Mouse (Mus musculus) lung, postnatal 10 days (tissue): ENCODE measurements around the gene Haus8.
"Not testable (repeated sequence)": the region's sequence is repeated elsewhere in the genome, so short reads cannot be mapped to it uniquely, and the experiment has no call there.

ENCODE experiments used
- DNase-seq: peaks from one replicate; pipeline ENCODE4 v3.0.0; 2021

Gene Haus8

DNA sequence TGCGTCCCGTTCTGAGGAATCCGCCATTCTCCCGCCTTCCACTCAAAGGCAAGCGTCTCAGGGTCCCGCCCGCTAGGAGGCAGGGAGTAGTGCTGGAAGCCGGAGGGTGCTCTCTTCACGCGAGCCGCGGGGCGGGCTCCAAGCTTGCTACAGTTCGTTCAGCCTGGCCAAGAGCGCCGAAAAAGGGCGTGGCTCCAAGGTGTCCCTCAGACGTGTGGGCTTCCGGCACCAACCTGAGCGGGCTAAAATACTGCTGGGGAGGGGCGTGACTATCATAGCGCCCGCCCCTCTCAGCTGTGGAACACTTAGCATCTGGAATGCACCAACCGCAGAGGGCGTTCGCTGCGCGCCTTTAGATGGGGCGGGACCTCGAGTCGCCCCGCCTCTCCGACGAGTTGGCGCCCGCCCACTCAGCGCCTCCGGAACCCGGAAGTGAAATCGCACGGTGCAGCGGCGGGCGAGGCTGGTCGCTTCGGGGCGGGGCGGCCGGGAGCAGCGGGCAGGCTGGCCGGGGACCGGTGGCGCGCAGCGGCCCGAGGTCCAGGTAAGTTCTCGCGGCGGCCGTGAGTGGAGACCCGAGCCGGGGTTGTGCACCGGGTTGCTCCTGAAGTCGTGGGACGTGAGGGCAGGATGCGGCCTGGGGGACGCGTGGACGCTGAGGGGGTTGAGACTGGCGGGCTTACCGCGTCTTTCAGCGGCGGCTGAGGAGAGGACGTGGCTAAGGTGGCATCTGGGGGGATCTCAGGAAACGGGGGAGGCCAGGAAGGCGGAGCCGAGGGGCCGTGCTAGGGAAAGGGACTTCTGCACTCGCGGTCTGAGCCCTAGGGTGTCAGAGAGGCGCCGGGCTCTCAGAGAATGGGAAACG is at the start of gene Haus8, which contains the start of gene Myo9b:
Haus8 (minus strand) TSS at position 649 of the 865 bp plus-strand sequence.
Myo9b (plus strand) TSS at position 429 of the 865 bp plus-strand sequence.
- DNase-seq = peak; percentile 98

DNA sequence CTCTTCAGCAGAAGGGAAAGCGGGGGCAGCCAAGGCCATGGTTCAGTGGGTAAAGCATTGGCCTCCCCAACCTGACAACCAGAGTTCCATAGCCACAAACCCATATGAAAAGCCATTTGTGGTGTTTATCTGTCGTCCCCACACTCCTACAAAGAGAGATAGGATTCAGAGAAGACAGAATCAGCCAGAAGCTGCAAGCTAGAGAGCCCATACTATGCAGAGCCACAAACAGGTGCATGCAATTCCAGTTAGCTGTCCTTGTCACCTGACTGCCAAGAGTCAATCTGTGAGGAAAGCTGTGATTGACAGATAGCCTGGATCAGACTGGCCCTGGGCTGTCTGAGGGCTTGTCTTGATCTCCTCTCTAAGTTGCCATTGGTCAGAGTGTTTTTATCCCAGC is 47.0 kb upstream of the Haus8 start:
- not testable (repeated sequence) for DNase-seq

DNA sequence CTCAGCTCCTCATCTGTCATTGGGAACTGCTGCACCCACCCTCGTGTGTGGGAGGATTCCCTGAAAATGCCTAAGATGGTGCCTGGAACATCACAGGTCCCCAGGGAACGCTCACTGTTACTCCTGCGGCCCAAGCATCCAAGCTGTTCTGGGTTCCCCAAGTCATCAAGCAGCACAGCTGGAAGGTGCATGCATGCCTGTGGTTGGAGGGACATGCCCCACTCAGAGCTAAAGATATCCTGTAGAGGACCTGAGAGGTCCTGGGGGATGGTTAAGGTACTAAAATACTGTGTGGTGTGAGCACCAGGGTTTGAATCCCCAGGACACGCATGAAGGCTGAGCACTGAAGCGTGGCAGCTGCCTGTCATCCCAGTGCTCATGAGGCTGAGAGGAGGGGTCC is 45.9 kb upstream of the Haus8 start:
- not testable (repeated sequence) for DNase-seq

DNA sequence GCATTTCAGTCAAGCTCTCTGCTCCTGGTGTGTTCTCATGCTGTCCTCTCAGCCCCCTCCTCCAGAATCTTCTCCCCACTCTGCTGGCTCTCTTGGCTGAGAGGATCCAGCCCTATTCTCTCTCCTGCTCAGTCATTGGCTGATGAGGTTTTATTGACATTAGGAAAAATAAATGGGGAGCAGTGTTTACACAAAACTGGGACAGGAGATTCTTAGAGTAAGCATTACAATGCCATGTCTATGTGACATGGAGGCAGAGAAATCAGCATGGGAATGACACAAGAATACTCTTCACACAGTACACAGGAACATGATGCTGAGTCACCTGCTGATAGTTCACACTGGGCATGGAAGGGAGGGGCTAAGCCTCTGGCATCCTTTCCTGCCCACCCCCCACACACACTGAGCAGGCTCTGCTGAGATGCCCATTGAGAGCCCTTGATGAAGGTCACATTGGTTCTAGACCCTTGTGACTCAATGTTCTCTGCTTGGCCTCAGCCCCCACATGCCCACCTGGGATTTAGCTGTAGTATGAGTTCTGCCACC is 43.8 kb upstream of the Haus8 start:
- DNase-seq = peak; percentile 34

DNA sequence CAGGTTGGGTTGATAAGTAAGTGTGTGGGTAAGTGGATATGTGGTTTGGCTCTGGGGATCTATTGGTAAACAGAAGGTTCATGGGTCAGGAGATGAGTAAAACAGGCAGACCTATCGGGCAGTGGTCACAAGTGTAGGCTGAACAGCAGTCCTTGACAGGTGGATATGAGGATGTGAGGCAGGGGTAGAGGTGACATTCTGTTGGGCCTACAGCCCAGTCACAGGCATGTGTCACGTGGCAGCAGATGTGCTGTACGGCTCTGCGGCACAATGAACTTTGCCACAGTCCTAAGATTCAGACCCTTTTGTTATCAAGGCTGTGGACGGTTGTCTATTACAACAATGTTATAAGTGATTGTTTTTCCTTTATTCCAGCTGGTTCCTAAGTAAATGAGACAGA is 43.2 kb upstream of the Haus8 start:
- DNase-seq = no peak

DNA sequence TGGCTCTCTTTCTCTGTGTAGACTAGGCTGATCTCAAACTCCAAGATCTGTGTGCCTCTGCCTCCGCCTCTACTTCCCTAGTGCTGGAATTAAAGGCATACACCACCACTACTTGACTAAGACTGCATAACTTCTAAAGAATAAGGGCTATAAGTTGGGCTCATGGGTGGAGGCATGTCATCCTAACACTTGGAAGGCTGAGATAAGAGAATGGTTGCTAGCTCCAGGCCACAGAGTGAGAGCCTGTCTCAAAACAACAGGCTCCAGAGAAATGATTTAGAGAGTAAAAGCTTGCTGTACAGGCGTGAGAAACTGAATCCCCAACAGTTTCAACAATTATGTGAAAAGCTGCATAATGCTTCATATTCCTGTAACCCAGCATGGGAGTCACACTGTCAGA is 41.2 kb upstream of the Haus8 start:
- no peak for DNase-seq

DNA sequence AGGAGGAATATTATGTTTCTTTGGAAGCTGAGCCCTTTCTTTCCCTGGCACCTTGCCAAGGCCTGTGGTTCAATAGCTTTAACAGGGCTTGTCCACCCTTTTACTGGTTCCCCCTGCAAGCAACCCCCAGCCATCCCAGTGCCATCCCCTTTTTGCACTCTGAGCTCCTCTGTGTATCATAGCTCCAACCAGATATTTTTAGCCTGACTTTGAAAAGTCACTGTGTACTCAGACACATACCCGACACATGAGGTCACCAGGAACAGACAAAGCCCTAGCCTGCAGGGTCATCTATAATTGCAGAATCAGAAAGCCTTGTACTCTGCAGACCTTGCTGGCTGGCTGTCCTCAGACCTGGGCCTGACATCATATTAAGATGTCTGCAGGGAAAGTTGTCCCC is 40.0 kb upstream of the Haus8 start:
- DNase-seq = peak; percentile 74

DNA sequence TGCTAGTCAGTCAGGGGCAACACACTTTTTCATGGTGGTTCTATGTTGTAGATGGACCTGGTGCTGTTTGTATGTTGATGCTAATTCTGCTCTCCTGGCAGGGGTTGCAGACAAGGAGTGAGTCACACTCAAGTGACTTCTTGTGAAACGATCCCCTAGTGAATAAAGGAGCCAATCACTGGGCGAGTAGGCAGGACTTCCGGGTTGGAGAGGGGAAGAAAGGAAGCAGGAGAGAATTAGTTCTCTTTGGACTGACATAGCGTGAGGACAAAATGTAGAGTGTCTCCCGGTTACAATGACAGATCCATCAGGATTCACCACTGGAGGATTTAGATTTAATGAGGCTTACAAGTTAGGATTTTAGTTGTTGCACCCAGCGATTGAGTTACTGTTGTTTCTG is 37.7 kb upstream of the Haus8 start:
- peak; percentile 56 for DNase-seq

DNA sequence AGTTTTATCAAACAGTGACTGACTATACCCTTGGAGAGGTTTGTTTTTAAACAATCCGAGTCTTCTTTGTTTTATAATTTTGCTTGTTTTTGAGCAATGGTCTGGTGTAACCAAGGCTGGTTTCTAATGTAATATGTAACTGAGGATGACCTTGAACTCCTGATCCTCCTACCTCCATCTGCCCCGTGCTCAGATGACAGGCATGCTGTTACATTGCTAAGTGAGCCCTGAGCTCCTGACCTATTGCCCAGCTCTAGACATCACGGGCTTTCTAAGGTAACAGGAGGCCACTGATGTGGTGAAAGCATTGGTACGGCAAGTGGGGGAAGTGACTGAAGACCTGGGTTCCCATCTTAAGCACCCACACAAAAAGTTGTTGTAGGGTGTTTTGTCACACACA is 35.2 kb upstream of the Haus8 start:
- no peak for DNase-seq

DNA sequence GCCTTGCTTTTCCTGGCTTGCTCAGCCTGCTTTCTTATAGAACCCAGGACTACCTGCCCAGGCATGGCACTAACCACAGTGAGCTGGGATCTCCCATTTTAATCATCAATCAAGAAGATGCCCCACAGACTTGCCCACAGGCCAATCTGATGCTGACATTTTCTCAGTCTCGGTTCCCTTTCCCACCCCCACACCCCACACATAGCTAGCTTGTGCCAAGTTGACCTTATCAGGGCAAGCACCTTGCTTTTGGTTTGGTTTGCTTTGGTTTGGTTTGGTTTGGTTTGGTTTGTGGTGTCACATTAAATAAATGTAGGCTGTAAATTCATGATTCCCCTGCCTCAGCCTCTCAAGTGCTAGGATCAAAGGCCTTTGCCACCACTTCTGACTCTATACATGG is 34.6 kb upstream of the Haus8 start:
- no peak for DNase-seq

DNA sequence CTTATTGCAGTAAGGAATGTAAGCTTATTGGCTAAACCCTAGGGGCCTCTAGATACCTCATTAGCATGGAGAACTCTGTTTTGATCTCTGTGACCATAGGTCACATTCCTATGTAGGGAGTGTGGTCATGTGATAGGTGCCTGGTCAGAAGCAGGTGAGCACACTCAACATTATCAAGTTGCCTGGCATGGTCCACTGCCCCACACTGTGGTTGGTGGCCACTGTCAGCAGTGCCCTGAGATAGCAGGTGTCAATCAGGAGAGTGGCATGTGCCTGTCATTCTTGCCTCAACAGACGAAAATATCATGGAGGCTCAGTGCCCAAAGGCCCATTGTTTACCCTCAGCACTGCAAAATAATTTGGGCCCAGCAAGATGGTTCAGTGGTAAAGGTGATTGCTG is 33.3 kb upstream of the Haus8 start:
- no peak for DNase-seq

DNA sequence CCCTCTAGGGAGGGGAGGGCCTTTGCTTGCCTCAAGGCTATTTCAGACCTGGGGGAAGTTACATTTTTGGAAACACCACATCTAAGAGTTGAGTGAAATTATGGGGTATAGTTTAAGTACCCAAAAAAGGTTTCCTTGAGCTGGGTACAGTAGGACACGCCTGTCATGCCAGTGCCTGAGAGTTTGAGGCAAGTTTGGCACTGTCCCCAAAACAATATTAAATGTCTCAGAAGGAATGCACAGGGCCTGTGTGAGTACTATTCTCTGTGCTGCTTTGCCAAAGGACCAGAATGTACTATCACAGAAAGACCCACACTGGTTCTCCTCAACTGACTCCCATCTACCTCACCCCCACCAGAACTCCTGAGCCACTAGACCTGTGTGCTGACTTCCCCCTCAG is 30.9 kb upstream of the Haus8 start:
- no peak for DNase-seq

DNA sequence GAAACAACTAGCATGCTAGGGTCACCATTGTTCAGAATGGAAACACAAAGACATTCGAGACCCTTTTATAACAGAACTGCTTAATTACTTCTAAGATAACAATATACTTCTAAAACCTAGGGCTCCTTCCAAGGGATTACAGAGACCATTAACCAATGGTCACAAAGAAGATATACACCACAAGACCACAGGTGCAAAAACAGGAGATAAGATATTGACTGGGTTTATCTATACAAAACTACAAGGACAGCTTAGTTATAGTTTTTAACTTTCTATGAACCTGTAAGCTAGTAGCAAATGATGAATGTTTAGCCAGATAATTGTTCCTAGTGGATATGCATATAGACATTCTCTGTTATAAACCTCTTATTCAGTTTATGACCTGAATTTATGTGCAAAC is 30.1 kb upstream of the Haus8 start:
- DNase-seq = no peak

DNA sequence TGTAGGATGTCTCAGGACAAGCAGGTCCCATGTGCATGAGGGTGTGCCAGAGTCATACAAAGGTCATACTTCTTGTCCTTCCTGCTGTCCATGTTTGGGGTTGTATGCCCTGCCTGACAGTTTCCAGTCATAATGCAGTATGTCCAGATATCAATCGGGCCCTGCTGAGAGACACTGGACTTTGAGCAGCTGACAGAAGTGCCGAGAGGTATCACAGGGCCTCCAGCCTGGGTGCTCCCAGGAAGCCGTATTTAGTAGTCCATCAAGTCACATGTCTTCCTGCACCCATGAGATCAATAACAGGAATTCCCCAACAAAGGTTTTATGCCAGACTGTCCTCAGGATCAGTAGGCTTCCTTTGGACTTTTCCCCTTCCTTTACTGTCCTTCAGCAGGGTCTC is 27.0 kb upstream of the Haus8 start:
- DNase-seq = no peak

DNA sequence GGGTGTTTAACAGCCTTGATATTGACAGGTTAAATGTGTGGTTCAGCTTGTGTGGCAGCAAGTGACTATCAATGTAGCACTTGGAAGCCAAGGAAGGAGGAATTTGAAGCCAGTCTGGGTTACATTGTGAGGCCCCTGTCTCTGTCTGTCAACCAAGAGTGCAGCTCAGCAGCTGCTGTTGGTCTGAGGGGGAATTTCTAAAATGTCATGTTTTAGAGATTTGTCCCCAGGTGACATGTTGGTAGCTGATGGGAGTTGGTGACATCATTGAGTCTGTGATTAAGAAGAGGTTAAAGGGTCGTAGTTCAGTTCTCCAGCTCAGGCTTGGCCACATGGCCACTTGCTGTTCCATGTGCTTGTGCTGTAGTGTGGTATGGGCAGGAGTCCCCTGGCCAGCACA is 24.7 kb upstream of the Haus8 start:
- no peak for DNase-seq

DNA sequence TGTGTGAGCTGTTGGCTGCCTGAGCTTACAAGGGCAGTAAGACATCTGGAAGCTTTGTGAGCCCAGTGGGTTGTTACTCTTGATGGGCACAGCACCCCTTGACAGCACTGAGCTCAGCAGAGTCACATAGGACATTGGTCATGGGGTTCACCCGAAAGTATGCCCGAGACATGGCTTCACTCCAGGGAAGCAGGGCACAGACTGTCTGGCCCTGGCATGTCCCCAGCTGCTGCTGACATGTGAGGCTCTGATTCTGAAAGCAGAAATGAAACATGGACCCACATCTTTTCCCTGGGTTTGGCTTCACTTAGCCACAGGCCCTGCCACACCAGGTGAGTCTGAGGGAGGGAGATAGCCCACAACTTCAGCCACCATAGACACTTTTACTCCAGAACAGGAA is 24.1 kb upstream of the Haus8 start:
- DNase-seq = no peak

DNA sequence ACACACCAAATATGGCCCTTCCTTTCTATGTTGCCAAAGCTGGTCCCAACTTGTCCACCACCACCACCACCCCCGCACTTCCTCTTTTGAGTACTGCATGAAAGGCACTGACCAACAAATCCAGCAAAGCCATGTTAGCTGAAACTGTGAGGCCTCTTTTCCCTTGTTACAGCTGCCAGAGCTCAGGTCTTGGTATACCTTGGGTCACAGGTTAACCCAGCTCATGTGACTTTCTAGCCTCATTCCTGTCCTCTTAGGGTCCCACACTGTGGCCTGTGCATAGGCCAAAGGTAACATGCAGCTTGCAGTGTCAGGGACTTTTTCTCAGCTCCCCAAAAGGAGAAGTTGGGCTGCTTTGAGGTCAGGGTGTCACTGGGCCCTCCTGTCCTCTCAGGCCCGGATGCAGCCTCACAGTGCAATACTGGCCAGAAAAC is 23.5 kb upstream of the Haus8 start:
- no peak for DNase-seq

DNA sequence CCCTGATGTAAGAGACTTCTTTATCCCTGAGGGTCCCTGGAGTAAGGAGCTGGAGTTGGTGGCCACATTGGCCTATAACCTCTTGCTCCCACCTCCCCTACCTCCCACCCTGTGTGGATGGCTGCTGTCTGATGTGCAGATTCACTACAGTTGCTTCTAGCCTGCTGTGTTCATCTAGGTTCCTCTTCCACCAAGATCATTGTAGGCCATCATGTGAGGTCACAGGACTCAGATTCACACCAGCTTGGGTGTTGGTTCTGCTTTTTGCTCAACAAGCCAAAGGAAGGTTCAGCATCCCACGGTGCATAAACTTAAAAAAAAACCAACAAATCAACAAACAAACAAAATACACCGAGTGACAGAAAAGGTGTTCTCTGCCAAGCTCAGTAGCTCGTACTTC is 21.2 kb upstream of the Haus8 start:
- DNase-seq = not testable (repeated sequence)

DNA sequence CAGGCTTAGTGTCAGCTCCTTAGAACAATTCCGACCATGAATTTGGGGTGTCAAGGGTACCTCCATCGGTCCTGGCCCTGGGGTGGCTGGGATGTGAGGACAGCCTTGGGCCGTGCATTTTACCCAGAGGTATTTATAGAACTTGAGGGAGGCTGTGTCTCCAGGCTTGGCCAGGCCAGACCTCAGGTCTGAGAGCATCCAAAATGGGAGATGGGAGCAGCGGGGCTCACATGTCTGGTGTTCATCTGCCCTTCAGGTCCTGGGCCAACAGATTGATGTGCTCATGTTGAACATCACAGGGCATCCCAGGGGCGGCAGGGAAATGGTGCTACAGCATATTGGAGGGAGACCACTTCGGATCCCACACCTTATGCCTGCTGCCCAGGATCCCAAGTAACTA is 18.6 kb upstream of the Haus8 start:
- DNase-seq = no peak

DNA sequence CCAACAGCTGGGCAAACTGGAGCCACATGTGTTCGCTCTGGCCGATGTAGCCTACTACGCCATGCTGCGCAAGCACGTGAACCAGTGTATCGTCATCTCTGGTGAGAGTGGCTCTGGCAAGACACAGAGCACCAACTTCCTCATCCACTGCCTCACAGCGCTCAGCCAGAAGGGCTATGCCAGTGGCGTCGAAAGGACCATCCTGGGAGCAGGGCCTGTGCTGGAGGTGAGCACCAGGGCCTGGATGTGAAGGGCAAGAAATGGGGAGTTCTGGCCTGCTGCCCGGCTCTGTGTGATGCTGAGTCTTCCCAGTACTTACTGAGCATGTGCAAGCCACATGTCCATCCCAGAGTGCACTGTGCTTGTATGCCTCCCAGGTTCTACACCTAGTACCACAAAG is 18.2 kb upstream of the Haus8 start:
- no peak for DNase-seq

DNA sequence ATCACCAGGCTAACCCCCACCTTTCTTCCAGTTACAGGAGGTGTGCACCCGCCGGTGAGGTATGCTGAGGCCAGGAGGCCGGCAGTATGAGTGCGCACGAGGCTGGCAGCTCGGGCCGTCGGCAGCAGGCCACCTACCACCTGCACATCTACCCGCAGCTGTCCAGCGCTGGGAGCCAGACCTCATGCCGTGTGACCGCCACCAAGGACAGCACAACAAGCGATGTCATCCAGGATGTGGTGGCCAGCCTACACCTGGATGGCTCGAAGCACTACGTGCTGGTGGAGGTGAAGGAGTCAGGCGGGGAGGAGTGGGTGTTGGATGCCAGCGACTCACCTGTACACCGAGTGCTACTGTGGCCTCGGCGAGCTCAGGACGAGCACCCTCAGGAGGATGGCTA is 17.5 kb upstream of the Haus8 start:
- no peak for DNase-seq

DNA sequence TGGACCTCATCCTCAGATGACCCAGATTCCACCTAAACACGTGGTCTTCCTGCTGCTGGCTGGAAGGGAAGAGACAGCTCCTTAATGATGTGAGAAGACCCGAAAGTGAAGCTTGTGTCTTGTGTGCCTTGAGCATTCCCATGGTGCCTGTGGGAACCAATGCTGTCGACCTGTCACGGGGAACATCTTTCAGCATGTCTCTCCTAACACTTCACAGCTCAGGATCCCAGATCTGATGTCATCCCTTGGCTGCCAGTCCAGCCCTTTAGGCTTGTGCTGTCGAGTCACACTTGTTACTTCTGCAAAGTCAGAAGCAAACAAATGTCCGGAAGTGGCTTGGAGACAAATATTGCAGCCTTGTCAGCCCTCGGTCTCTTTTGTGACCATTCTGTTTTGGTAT is 16.4 kb upstream of the Haus8 start:
- DNase-seq = peak; percentile 84

DNA sequence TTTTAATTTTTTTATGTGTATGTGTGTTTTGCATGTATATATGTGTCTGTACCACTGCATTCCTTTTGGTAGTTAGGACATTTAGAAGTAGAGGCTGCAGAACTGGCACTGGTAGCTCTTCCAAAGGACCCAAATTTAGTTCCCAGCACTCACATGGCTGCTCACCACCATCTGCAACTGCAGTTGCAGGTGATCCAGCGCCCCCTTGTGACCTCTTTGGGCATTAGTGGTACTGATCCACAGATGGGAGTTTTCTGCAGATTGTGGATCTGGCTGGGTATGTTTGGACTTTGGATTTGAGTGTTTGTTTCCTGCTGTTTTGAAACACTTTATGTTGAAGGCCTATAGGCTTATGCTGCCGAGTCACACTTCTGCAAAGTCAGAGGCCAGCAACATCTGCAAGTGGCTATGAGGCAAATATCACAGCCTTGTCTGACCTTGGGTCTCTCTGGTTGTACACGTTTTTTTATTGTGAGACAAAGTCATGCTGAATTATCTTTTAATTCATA is 15.8 kb upstream of the Haus8 start:
- DNase-seq = peak; percentile 32

DNA sequence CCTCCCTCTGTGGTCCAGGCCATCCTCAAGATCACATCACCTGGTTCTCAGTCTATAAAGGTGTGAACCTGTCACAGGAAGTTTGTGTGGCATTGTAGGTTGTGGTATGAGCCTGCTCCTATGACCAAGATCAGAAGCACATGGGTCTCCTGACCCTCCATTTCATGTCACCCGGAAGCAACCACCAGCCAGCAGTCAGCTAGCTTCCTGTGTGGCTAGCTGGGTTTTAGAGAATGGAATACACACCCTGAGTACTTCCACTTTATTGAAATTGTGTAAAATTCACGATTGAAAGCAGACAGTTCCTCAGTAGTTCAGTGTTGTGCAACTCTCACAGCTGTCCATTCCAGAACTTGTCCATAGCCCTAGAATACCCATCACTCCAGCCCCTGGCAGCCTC is 13.5 kb upstream of the Haus8 start:
- peak; percentile 23 for DNase-seq

DNA sequence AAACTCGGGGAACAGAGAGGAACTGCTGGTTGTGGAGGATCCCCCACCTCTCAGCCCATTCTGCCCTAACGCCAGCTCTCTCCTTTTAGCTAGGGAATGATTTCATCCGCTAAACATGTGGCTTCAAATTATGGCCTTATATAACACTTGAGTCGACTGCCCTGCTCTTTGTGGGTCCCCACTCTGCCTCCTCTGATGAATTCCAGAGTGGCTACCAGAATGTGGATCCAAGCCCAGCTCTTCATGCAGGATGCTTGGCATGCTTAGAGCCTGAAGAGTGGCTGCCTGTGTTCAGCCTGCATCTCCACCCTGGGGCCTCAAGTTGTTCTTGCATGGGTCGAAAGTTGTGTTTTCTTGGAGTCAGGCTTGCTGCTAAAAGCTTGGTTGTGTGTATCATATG is 9.9 kb upstream of the Haus8 start:
- DNase-seq = peak; percentile 66
